Mouse (Mus musculus) kidney, embryonic 15.5 days (tissue): ENCODE results near the gene Col15a1. TPM values are rescaled to one million over a fixed set of nuclear protein-coding genes. Genes with fewer than 3 reads are reported as not detected.

Experiments
- ATAC-seq: fragments of 200-750 bp; cut with Nextera tagmentation; replicated peaks from 2 replicates; pipeline ENCODE4 v1.8.0; 2017; ENCODE audit warnings: moderate TSS enrichment; ENCODE audit not compliant: low FRiP score
- H3K27ac ChIP-seq: fragments of 300-500 bp; sonication (generic); 2 replicates; pipeline ENCODE4 v1.5.1; 2015; ENCODE audit warnings: mild to moderate bottlenecking, inconsistent platforms
- H3K27me3 ChIP-seq: fragments of 300-500 bp; sonication (generic); 2 replicates; pipeline ENCODE4 v1.6.1; 2015; ENCODE audit warnings: inconsistent platforms
- H3K36me3 ChIP-seq: fragments of 300-500 bp; sonication (generic); 2 replicates; pipeline ENCODE4 v1.6.1; 2015; ENCODE audit warnings: inconsistent platforms
- H3K4me1 ChIP-seq: fragments of 300-500 bp; sonication (generic); 2 replicates; pipeline ENCODE4 v1.6.1; 2015; ENCODE audit warnings: inconsistent platforms
- H3K4me2 ChIP-seq: fragments of 300-500 bp; sonication (generic); 2 replicates; pipeline ENCODE4 v1.6.1; 2015; ENCODE audit warnings: moderate library complexity, mild to moderate bottlenecking, inconsistent platforms
- H3K4me3 ChIP-seq: fragments of 300-500 bp; sonication (generic); replicated peaks from 2 replicates; pipeline ENCODE4 v1.5.1; 2015; ENCODE audit warnings: mild to moderate bottlenecking, inconsistent platforms
- H3K9ac ChIP-seq: fragments of 300-500 bp; sonication (generic); 2 replicates; pipeline ENCODE4 v1.6.1; 2015; ENCODE audit warnings: mild to moderate bottlenecking, inconsistent platforms
- H3K9me3 ChIP-seq: fragments of 300-500 bp; sonication (generic); replicated peaks from 2 replicates; pipeline ENCODE4 v1.6.1; 2016; ENCODE audit warnings: inconsistent platforms
- WGBS: fragments of 180-500 bp; shearing (Covaris S2); methylation state at CpG from one replicate; pipeline ENCODE4 v1.1.7; 2015; ENCODE audit warnings: mixed read lengths; 5-methylcytosine and 5-hydroxymethylcytosine counted together
- polyA plus RNA-seq: library from polyadenylated mRNA; unstranded; fragments of >200 nt; fragmentation: Nextera tagmentation; extraction: Ambion mirVana; gene quantifications from 2 replicates; pipeline ENCODE4 v1.2.1, GENCODE M21; 2015

Gene Col15a1
- polyA plus RNA-seq, 1 experiment from 2014 or later, result 24.0 TPM

- H3K27me3 ChIP-seq, result no peaks in the 10 kb centered on the region
- H3K4me3 ChIP-seq, result no peak overlapping the region
- H3K9me3 ChIP-seq, result no peaks in the 10 kb centered on the region
- H3K4me2 ChIP-seq, result no peak overlapping the region
- ATAC-seq, result no peak
- H3K4me1 ChIP-seq, result peaks cover 19% of the 10 kb centered on the region
- H3K27ac ChIP-seq, result no peak overlapping the region
- 61% methylated on average over 14 of the region's 14 CpGs for WGBS
- H3K9ac ChIP-seq, result no peak overlapping the region
- no peaks in the 10 kb centered on the region for H3K36me3 ChIP-seq
Observed at GRCm38 (mm10) chr4:47233192-47233835, 25.4 kb downstream of the Col15a1 start.

GRCm38 (mm10) chr4:47234667-47235267, 26.8 kb downstream of the Col15a1 start:
- no peak overlapping the region for H3K4me2 ChIP-seq
- no peak overlapping the region for H3K9ac ChIP-seq
- no peaks in the 10 kb centered on the region for H3K9me3 ChIP-seq
- H3K27ac ChIP-seq, result no peak overlapping the region
- no peaks in the 10 kb centered on the region for H3K36me3 ChIP-seq
- ATAC-seq, result 0 out of 2 replicates have a peak, but pooled peaks have one; percentile 55
- peaks cover 20% of the 10 kb centered on the region for H3K4me1 ChIP-seq
- no peaks in the 10 kb centered on the region for H3K27me3 ChIP-seq
- no peak overlapping the region for H3K4me3 ChIP-seq
- 24% methylated on average over 17 of the region's 17 CpGs for WGBS

- 61% methylated on average over 3 of the region's 3 CpGs for WGBS
- Histone ChIP-seq H3K4me3 (no peak overlapping the region), H3K27me3 (no peaks in the 10 kb centered on the region), H3K9ac (no peak overlapping the region), H3K9me3 (no peaks in the 10 kb centered on the region), H3K4me2 (no peak overlapping the region), H3K27ac (no peak overlapping the region), H3K4me1 (peaks cover 22% of the 10 kb centered on the region), H3K36me3 (no peaks in the 10 kb centered on the region)
- ATAC-seq, result no peak
Observed at GRCm38 (mm10) chr4:47235312-47235711, 27.4 kb downstream of the Col15a1 start.

- H3K9me3 ChIP-seq, result no peaks in the 10 kb centered on the region
- 89% methylated on average over 7 of the region's 7 CpGs for WGBS
- no peak overlapping the region for H3K4me3 ChIP-seq
- H3K36me3 ChIP-seq, result no peaks in the 10 kb centered on the region
- no peak for ATAC-seq
- no peak overlapping the region for H3K9ac ChIP-seq
- no peak overlapping the region for H3K27ac ChIP-seq
- H3K4me2 ChIP-seq, result no peak overlapping the region
- no peaks in the 10 kb centered on the region for H3K27me3 ChIP-seq
- peaks cover 22% of the 10 kb centered on the region for H3K4me1 ChIP-seq
Observed at GRCm38 (mm10) chr4:47236104-47236503, 28.1 kb downstream of the Col15a1 start.

- Histone ChIP-seq H3K4me2 (no peak overlapping the region), H3K4me3 (no peak overlapping the region), H3K27ac (no peak overlapping the region), H3K9ac (no peak overlapping the region), H3K27me3 (no peaks in the 10 kb centered on the region), H3K36me3 (no peaks in the 10 kb centered on the region), H3K9me3 (no peaks in the 10 kb centered on the region), H3K4me1 (peaks cover 22% of the 10 kb centered on the region)
- 40% methylated on average over 15 of the region's 15 CpGs for WGBS
- no peak for ATAC-seq
Observed at GRCm38 (mm10) chr4:47237220-47237619, 29.3 kb downstream of the Col15a1 start.

GRCm38 (mm10) chr4:47239114-47239513, 31.2 kb downstream of the Col15a1 start:
- H3K36me3 ChIP-seq, result no peaks in the 10 kb centered on the region
- no peaks in the 10 kb centered on the region for H3K9me3 ChIP-seq
- ATAC-seq, result no peak
- no peak overlapping the region for H3K4me2 ChIP-seq
- H3K27me3 ChIP-seq, result no peaks in the 10 kb centered on the region
- WGBS, result 81% methylated on average over 6 of the region's 6 CpGs
- peaks cover 21% of the 10 kb centered on the region for H3K4me1 ChIP-seq
- H3K4me3 ChIP-seq, result no peak overlapping the region
- H3K9ac ChIP-seq, result no peak overlapping the region
- no peak overlapping the region for H3K27ac ChIP-seq

GRCm38 (mm10) chr4:47240901-47241300, 32.9 kb downstream of the Col15a1 start:
- Histone ChIP-seq H3K9ac (no peak overlapping the region), H3K4me2 (no peak overlapping the region), H3K36me3 (no peaks in the 10 kb centered on the region), H3K27ac (no peak overlapping the region), H3K27me3 (no peaks in the 10 kb centered on the region), H3K9me3 (no peaks in the 10 kb centered on the region), H3K4me1 (peaks cover 14% of the 10 kb centered on the region; the same call in 1 of the 2 replicates), H3K4me3 (no peak overlapping the region)
- 79% methylated on average over 5 of the region's 5 CpGs for WGBS
- ATAC-seq, result no peak

- Histone ChIP-seq H3K27me3 (no peaks in the 10 kb centered on the region), H3K4me3 (no peak overlapping the region), H3K9ac (no peak overlapping the region), H3K27ac (no peak overlapping the region), H3K9me3 (no peaks in the 10 kb centered on the region), H3K36me3 (no peaks in the 10 kb centered on the region), H3K4me1 (peaks cover 17% of the 10 kb centered on the region; the same call in 1 of the 2 replicates), H3K4me2 (no peak overlapping the region)
- no peak for ATAC-seq
- 76% methylated on average over 4 of the region's 4 CpGs for WGBS
Observed at GRCm38 (mm10) chr4:47242127-47242526, 34.2 kb downstream of the Col15a1 start.

- no peak overlapping the region for H3K4me3 ChIP-seq
- H3K9me3 ChIP-seq, result no peaks in the 10 kb centered on the region
- H3K4me1 ChIP-seq, result peaks cover 22% of the 10 kb centered on the region
- no peaks in the 10 kb centered on the region for H3K27me3 ChIP-seq
- no peak overlapping the region for H3K27ac ChIP-seq
- H3K4me2 ChIP-seq, result no peak overlapping the region
- 79% methylated on average over 6 of the region's 6 CpGs for WGBS
- ATAC-seq, result no peak
- no peaks in the 10 kb centered on the region for H3K36me3 ChIP-seq
- H3K9ac ChIP-seq, result no peak overlapping the region
Observed at GRCm38 (mm10) chr4:47244651-47245050, 36.7 kb downstream of the Col15a1 start.

GRCm38 (mm10) chr4:47245621-47246020, 37.7 kb downstream of the Col15a1 start:
- Histone ChIP-seq H3K27me3 (no peaks in the 10 kb centered on the region), H3K9ac (no peak overlapping the region), H3K36me3 (no peaks in the 10 kb centered on the region), H3K4me2 (no peak overlapping the region), H3K4me3 (no peak overlapping the region), H3K9me3 (no peaks in the 10 kb centered on the region), H3K4me1 (peaks cover 18% of the 10 kb centered on the region), H3K27ac (no peak overlapping the region)
- ATAC-seq, result no peak
- WGBS, result 70% methylated on average over 18 of the region's 18 CpGs

GRCm38 (mm10) chr4:47246811-47247210, 38.9 kb downstream of the Col15a1 start:
- H3K4me2 ChIP-seq, result no peak overlapping the region
- H3K4me3 ChIP-seq, result no peak overlapping the region
- peaks cover 18% of the 10 kb centered on the region for H3K4me1 ChIP-seq
- no peaks in the 10 kb centered on the region for H3K9me3 ChIP-seq
- WGBS, result 65% methylated on average over 8 of the region's 8 CpGs
- no peak overlapping the region for H3K9ac ChIP-seq
- ATAC-seq, result no peak
- H3K27ac ChIP-seq, result no peak overlapping the region
- H3K27me3 ChIP-seq, result no peaks in the 10 kb centered on the region
- no peaks in the 10 kb centered on the region for H3K36me3 ChIP-seq

GRCm38 (mm10) chr4:47247574-47247973, 39.6 kb downstream of the Col15a1 start:
- Histone ChIP-seq H3K9me3 (no peaks in the 10 kb centered on the region), H3K27ac (no peak overlapping the region), H3K4me1 (peaks cover 18% of the 10 kb centered on the region), H3K36me3 (no peaks in the 10 kb centered on the region; the same call in 1 of the 2 replicates), H3K4me2 (no peak overlapping the region), H3K4me3 (no peak overlapping the region), H3K27me3 (no peaks in the 10 kb centered on the region), H3K9ac (no peak overlapping the region)
- WGBS, result 67% methylated on average over 6 of the region's 6 CpGs
- ATAC-seq, result no peak
